Mouse (Mus musculus) frontal cortex, postnatal 36 days (tissue): ENCODE data around the gene Ugt1a8.

Source experiments
- DNase-seq, 2 experiments: peaks; one replicate each; pipeline ENCODE4 v3.0.0; 2022; ENCODE audit warnings: low spot score in 2 of 2

Gene Ugt1a8

GRCm38 (mm10) chr1:88186325-88186935 lies 98.8 kb downstream of the Ugt1a8 start:
- DNase-seq = no peak

- no peak for DNase-seq
Observed at GRCm38 (mm10) chr1:88192136-88192535, 104.5 kb downstream of the Ugt1a8 start.

- no peak for DNase-seq
Observed at GRCm38 (mm10) chr1:88195687-88196086, 108.1 kb downstream of the Ugt1a8 start.

- DNase-seq = no peak
Observed at GRCm38 (mm10) chr1:88197443-88197842, 109.8 kb downstream of the Ugt1a8 start.

- no peak for DNase-seq
Observed at GRCm38 (mm10) chr1:88199996-88200395, 112.4 kb downstream of the Ugt1a8 start.

- DNase-seq = no peak
Observed at GRCm38 (mm10) chr1:88200456-88200855, 112.8 kb downstream of the Ugt1a8 start, which contains the start of gene Ugt1a2. TSS of gene Ugt1a2 (plus strand) at chr1:88200601.

- peak; percentile 82 to 83 for DNase-seq
Observed at GRCm38 (mm10) chr1:88205294-88205922, 117.8 kb downstream of the Ugt1a8 start, which contains the start of gene Dnajb3. TSS of gene Dnajb3 (minus strand) at chr1:88205782.

- no peak for DNase-seq
Observed at GRCm38 (mm10) chr1:88206843-88207479, 119.3 kb downstream of the Ugt1a8 start.

GRCm38 (mm10) chr1:88211812-88212211 lies 124.2 kb downstream of the Ugt1a8 start, which contains the start of gene Ugt1a1:
TSS of gene Ugt1a1 (plus strand) at chr1:88211959.
- no peak for DNase-seq

- no peak for DNase-seq
Observed at GRCm38 (mm10) chr1:88212341-88213045, 124.9 kb downstream of the Ugt1a8 start.

- DNase-seq = no peak
Observed at GRCm38 (mm10) chr1:88213061-88213460, 125.4 kb downstream of the Ugt1a8 start.

- no peak for DNase-seq
Observed at GRCm38 (mm10) chr1:88213766-88214461, 126.3 kb downstream of the Ugt1a8 start.

GRCm38 (mm10) chr1:88214462-88214952 lies 126.9 kb downstream of the Ugt1a8 start:
- DNase-seq = no peak

GRCm38 (mm10) chr1:88215466-88216380 lies 128.1 kb downstream of the Ugt1a8 start:
- DNase-seq = no peak

- no peak for DNase-seq
Observed at GRCm38 (mm10) chr1:88216551-88216950, 128.9 kb downstream of the Ugt1a8 start.

- DNase-seq = no peak
Observed at GRCm38 (mm10) chr1:88217144-88217543, 129.5 kb downstream of the Ugt1a8 start.

GRCm38 (mm10) chr1:88217576-88217975 lies 130.0 kb downstream of the Ugt1a8 start:
- no peak for DNase-seq

GRCm38 (mm10) chr1:88218051-88218450 lies 130.4 kb downstream of the Ugt1a8 start:
- DNase-seq = no peak

GRCm38 (mm10) chr1:88218591-88218990 lies 131.0 kb downstream of the Ugt1a8 start:
- no peak for DNase-seq

GRCm38 (mm10) chr1:88219054-88219453 lies 131.4 kb downstream of the Ugt1a8 start:
- DNase-seq = no peak
